Mouse (Mus musculus): ENCODE data around the gene Kcnh7. TPM values are rescaled to one million over a fixed set of nuclear protein-coding genes. Genes with fewer than 3 reads are reported as not detected.

The Kcnh7 gene
- total and polyA plus RNA-seq, 2 experiments from 2014 or later: 8.6 to 11.4 TPM

- Histone ChIP-seq H3K4me1 (ENCODE audit: insufficient read depth, low read length) (no peaks in the 10 kb centered on the region), H3K36me3 (ENCODE audit: insufficient read depth, low read length) (no peaks in the 10 kb centered on the region), H3K9ac (replicated peaks; ENCODE audit: low read length) (no peak overlapping the region), H3K4me2 (ENCODE audit: low read depth, low read length) (no peak overlapping the region), H3K9me3 (ENCODE audit: low read length) (no peaks in the 10 kb centered on the region), H3K27me3 (ENCODE audit: insufficient read depth, low read length) (no peaks in the 10 kb centered on the region), H3K4me3 (ENCODE audit: low read length) (no peak overlapping the region), H3K27ac (no peak overlapping the region)
- DNase-seq (ENCODE audit: low spot score) (peak; percentile 87), ATAC-seq (peak; percentile 86)
- 42% methylated on average over 7 of the region's 7 CpGs for WGBS
- TF ChIP-seq CTCF (IDR thresholded peaks at IDR 0.05; ENCODE audit: low read depth): peak; percentile 78
Measured at GRCm38 (mm10) chr2:62654519-62655338, 529.4 kb downstream of the Kcnh7 start.

DNA sequence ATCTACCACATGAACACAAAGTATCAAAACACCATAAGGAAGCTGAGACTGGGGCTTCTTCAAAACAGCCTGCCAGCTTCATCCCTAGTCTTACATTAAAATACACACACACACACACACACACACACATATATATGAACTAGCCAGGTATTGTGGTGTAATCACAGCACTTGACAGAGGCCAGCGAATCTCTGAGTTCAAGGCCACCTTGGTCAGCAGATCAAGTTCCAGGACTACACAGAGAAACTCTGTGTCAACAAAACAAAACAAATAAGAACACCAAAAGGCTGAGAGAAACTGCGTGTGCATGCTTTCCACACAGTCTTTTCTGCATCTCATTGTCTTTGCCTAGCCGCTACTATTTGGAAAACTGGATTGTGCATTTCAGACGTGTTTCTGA is 531.6 kb downstream of the Kcnh7 start:
- Histone ChIP-seq H3K27me3 (ENCODE audit: insufficient read depth, low read length) (no peaks in the 10 kb centered on the region), H3K36me3 (ENCODE audit: insufficient read depth, low read length) (no peaks in the 10 kb centered on the region), H3K4me2 (ENCODE audit: low read depth, low read length) (no peak overlapping the region), H3K4me3 (ENCODE audit: low read length) (no peak overlapping the region), H3K9me3 (ENCODE audit: low read length) (no peaks in the 10 kb centered on the region), H3K9ac (replicated peaks; ENCODE audit: low read length) (no peak overlapping the region), H3K27ac (no peak overlapping the region), H3K4me1 (ENCODE audit: insufficient read depth, low read length) (no peaks in the 10 kb centered on the region)
- ATAC-seq (no peak), DNase-seq (ENCODE audit: low spot score) (no peak)
- 84% methylated on average over 4 of the region's 4 CpGs for WGBS
- TF ChIP-seq CTCF (IDR thresholded peaks at IDR 0.05; ENCODE audit: low read depth): no peak

GRCm38 (mm10) chr2:62651890-62652289 is 532.2 kb downstream of the Kcnh7 start:
- Histone ChIP-seq H3K4me2 (ENCODE audit: low read depth, low read length) (no peak overlapping the region), H3K27me3 (ENCODE audit: insufficient read depth, low read length) (no peaks in the 10 kb centered on the region), H3K9ac (replicated peaks; ENCODE audit: low read length) (no peak overlapping the region), H3K36me3 (ENCODE audit: insufficient read depth, low read length) (no peaks in the 10 kb centered on the region), H3K4me3 (ENCODE audit: low read length) (no peak overlapping the region), H3K4me1 (ENCODE audit: insufficient read depth, low read length) (0 out of 2 replicates have a peak, but pooled peaks cover 2% of the 10 kb centered on the region), H3K9me3 (ENCODE audit: low read length) (no peaks in the 10 kb centered on the region), H3K27ac (no peak overlapping the region)
- TF ChIP-seq CTCF (IDR thresholded peaks at IDR 0.05; ENCODE audit: low read depth): no peak
- DNase-seq (ENCODE audit: low spot score) (no peak), ATAC-seq (no peak)
- 87% methylated on average over 4 of the region's 4 CpGs for WGBS

GRCm38 (mm10) chr2:62646671-62647289 is 537.3 kb downstream of the Kcnh7 start:
- WGBS: 13% methylated on average over 6 of the region's 6 CpGs
- TF ChIP-seq CTCF (IDR thresholded peaks at IDR 0.05; ENCODE audit: low read depth): no peak
- peaks cover 7% of the 10 kb centered on the region; the same call in 1 of the 2 replicates for H3K4me1 ChIP-seq (ENCODE audit: insufficient read depth, low read length)
- peak overlapping the region; percentile 50 for H3K4me3 ChIP-seq (ENCODE audit: low read length)
- peak; percentile 63 for ATAC-seq
- H3K9ac ChIP-seq (replicated peaks; ENCODE audit: low read length): peak overlapping the region; percentile 40; the same call in 1 of the 2 replicates
- H3K36me3 ChIP-seq (ENCODE audit: insufficient read depth, low read length): no peaks in the 10 kb centered on the region
- peak overlapping the region; percentile 70 for H3K4me2 ChIP-seq (ENCODE audit: low read depth, low read length)
- H3K27me3 ChIP-seq (ENCODE audit: insufficient read depth, low read length): no peaks in the 10 kb centered on the region
- peak; percentile 28 for DNase-seq (ENCODE audit: low spot score)
- peak overlapping the region; percentile 51; the same call in 1 of the 2 replicates for H3K27ac ChIP-seq
- H3K9me3 ChIP-seq (ENCODE audit: low read length): no peaks in the 10 kb centered on the region

- WGBS: under 1% methylated on average over 30 of the region's 30 CpGs
- DNase-seq (ENCODE audit: low spot score) (peak; percentile 64), ATAC-seq (peak; percentile 79)
- H3K36me3 ChIP-seq (ENCODE audit: insufficient read depth, low read length): no peaks in the 10 kb centered on the region
- no peaks in the 10 kb centered on the region for H3K9me3 ChIP-seq (ENCODE audit: low read length)
- peaks cover 7% of the 10 kb centered on the region; the same call in 1 of the 2 replicates for H3K4me1 ChIP-seq (ENCODE audit: insufficient read depth, low read length)
- peak within 1 kb of the TSS; percentile 50 for H3K4me3 ChIP-seq (ENCODE audit: low read length)
- peak within 1 kb of the TSS; percentile 51; the same call in 1 of the 2 replicates for H3K27ac ChIP-seq
- peak; percentile 56 for TF ChIP-seq CTCF (IDR thresholded peaks at IDR 0.05; ENCODE audit: low read depth)
- peak within 1 kb of the TSS; percentile 40; the same call in 1 of the 2 replicates for H3K9ac ChIP-seq (replicated peaks; ENCODE audit: low read length)
- no peaks in the 10 kb centered on the region for H3K27me3 ChIP-seq (ENCODE audit: insufficient read depth, low read length)
- H3K4me2 ChIP-seq (ENCODE audit: low read depth, low read length): peak within 1 kb of the TSS; percentile 70
Measured at GRCm38 (mm10) chr2:62646014-62646645, 538.0 kb downstream of the Kcnh7 start, which contains the start of gene Ifih1. Ifih1 (minus strand) TSS chr2:62646255.

- no peak overlapping the region for H3K27ac ChIP-seq
- H3K4me1 ChIP-seq (ENCODE audit: insufficient read depth, low read length): peaks cover 7% of the 10 kb centered on the region; the same call in 1 of the 2 replicates
- 37% methylated on average over 12 of the region's 12 CpGs for WGBS
- TF ChIP-seq CTCF (IDR thresholded peaks at IDR 0.05; ENCODE audit: low read depth): no peak
- H3K4me3 ChIP-seq (ENCODE audit: low read length): peak overlapping the region; percentile 50
- no peaks in the 10 kb centered on the region for H3K9me3 ChIP-seq (ENCODE audit: low read length)
- H3K36me3 ChIP-seq (ENCODE audit: insufficient read depth, low read length): no peaks in the 10 kb centered on the region
- peak; percentile 39 for ATAC-seq
- peak overlapping the region; percentile 70 for H3K4me2 ChIP-seq (ENCODE audit: low read depth, low read length)
- no peak for DNase-seq (ENCODE audit: low spot score)
- no peaks in the 10 kb centered on the region for H3K27me3 ChIP-seq (ENCODE audit: insufficient read depth, low read length)
- H3K9ac ChIP-seq (replicated peaks; ENCODE audit: low read length): peak overlapping the region; percentile 40; the same call in 1 of the 2 replicates
Measured at GRCm38 (mm10) chr2:62645475-62645874, 538.6 kb downstream of the Kcnh7 start.
